Mouse (Mus musculus) intestine, embryonic 15.5 days (tissue): Measurements from ENCODE around the gene Flnb. TPM values are rescaled to one million over a fixed set of nuclear protein-coding genes. Genes with fewer than 3 reads are reported as not detected.

Experiments used
- ATAC-seq: fragments of 200-750 bp; cut with Nextera tagmentation; 2 replicates; pipeline ENCODE4 v1.8.0; 2017; ENCODE audit warnings: moderate TSS enrichment, moderate library complexity
- H3K27ac ChIP-seq: fragments of 300-500 bp; sonication (generic); 2 replicates; pipeline ENCODE4 v1.5.1; 2015; ENCODE audit warnings: mild to moderate bottlenecking, inconsistent platforms
- H3K27me3 ChIP-seq: fragments of 300-500 bp; sonication (generic); replicated peaks from 2 replicates; pipeline ENCODE4 v1.6.1; 2015; ENCODE audit warnings: inconsistent platforms
- H3K36me3 ChIP-seq: fragments of 300-500 bp; sonication (generic); 2 replicates; pipeline ENCODE4 v1.6.1; 2015; ENCODE audit warnings: inconsistent platforms
- H3K4me1 ChIP-seq: fragments of 300-500 bp; sonication (generic); replicated peaks from 2 replicates; pipeline ENCODE4 v1.6.1; 2015; ENCODE audit warnings: inconsistent platforms
- H3K4me2 ChIP-seq: fragments of 300-500 bp; sonication (generic); replicated peaks from 2 replicates; pipeline ENCODE4 v1.6.1; 2015; ENCODE audit warnings: mild to moderate bottlenecking, inconsistent platforms
- H3K4me3 ChIP-seq: fragments of 300-500 bp; sonication (generic); replicated peaks from 2 replicates; pipeline ENCODE4 v1.5.1; 2015; ENCODE audit warnings: inconsistent platforms
- H3K9ac ChIP-seq: fragments of 300-500 bp; sonication (generic); 2 replicates; pipeline ENCODE4 v1.6.1; 2015; ENCODE audit warnings: inconsistent platforms
- H3K9me3 ChIP-seq: fragments of 300-500 bp; sonication (generic); 2 replicates; pipeline ENCODE4 v1.6.1; 2016; ENCODE audit warnings: inconsistent platforms
- WGBS: fragments of 180-500 bp; shearing (Covaris S2); methylation state at CpG from one replicate; pipeline ENCODE4 v1.1.7; 2015; 5-methylcytosine and 5-hydroxymethylcytosine counted together
- polyA plus RNA-seq: library from polyadenylated mRNA; unstranded; fragments of >200 nt; fragmentation: Nextera tagmentation; extraction: Ambion mirVana; gene quantifications from 2 replicates; pipeline ENCODE4 v1.2.1, GENCODE M21; 2015

The Flnb gene
- polyA plus RNA-seq, 1 experiment from 2014 or later, result 17.4 TPM

- WGBS, result 59% methylated on average over 8 of the region's 8 CpGs
- H3K9me3 ChIP-seq, result no peaks in the 10 kb centered on the region
- H3K9ac ChIP-seq, result no peak within 1 kb of the TSS
- H3K36me3 ChIP-seq, result no peaks in the 10 kb centered on the region
- H3K27me3 ChIP-seq, result no peaks in the 10 kb centered on the region
- no peak within 1 kb of the TSS for H3K27ac ChIP-seq
- ATAC-seq, result peak; percentile 68
- no peak within 1 kb of the TSS for H3K4me2 ChIP-seq
- 0 out of 2 replicates have a peak, but pooled peaks cover 3% of the 10 kb centered on the region for H3K4me1 ChIP-seq
- H3K4me3 ChIP-seq, result no peak within 1 kb of the TSS
These were observed 176.6 kb downstream of the Flnb start, which contains the start of gene Dnase1l3 for GRCm38 (mm10) chr14:7994271-7994767. Gene Dnase1l3 (minus strand): TSS chr14:7994573.

- H3K27ac ChIP-seq, result no peak overlapping the region
- WGBS, result 3% methylated on average over 15 of the region's 15 CpGs
- H3K4me1 ChIP-seq, result 0 out of 2 replicates have a peak, but pooled peaks cover 3% of the 10 kb centered on the region
- H3K9me3 ChIP-seq, result no peaks in the 10 kb centered on the region
- no peaks in the 10 kb centered on the region for H3K36me3 ChIP-seq
- H3K4me3 ChIP-seq, result peak overlapping the region; percentile 15; the same call in 1 of the 2 replicates
- H3K27me3 ChIP-seq, result peaks cover 11% of the 10 kb centered on the region
- H3K9ac ChIP-seq, result no peak overlapping the region
- peak overlapping the region; percentile 49 for H3K4me2 ChIP-seq
- ATAC-seq, result peak; percentile 62; the same call in 1 of the 2 replicates
These were observed 179.5 kb downstream of the Flnb start for GRCm38 (mm10) chr14:7997255-7997696.

- Histone ChIP-seq H3K4me1 (peaks cover 6% of the 10 kb centered on the region; the same call in 1 of the 2 replicates), H3K9me3 (no peaks in the 10 kb centered on the region), H3K27ac (no peak overlapping the region), H3K27me3 (peaks cover 11% of the 10 kb centered on the region), H3K9ac (no peak overlapping the region), H3K4me2 (no peak overlapping the region), H3K36me3 (no peaks in the 10 kb centered on the region), H3K4me3 (no peak overlapping the region)
- no peak for ATAC-seq
- 73% methylated on average over 3 of the region's 3 CpGs for WGBS
These were observed 181.3 kb downstream of the Flnb start for GRCm38 (mm10) chr14:7999030-7999429.

GRCm38 (mm10) chr14:7999435-7999834, 181.7 kb downstream of the Flnb start:
- Histone ChIP-seq H3K36me3 (no peaks in the 10 kb centered on the region), H3K27me3 (peaks cover 11% of the 10 kb centered on the region), H3K4me2 (no peak overlapping the region), H3K4me1 (peaks cover 5% of the 10 kb centered on the region; the same call in 1 of the 2 replicates), H3K27ac (no peak overlapping the region), H3K9me3 (no peaks in the 10 kb centered on the region), H3K9ac (no peak overlapping the region), H3K4me3 (no peak overlapping the region)
- no peak for ATAC-seq
- 72% methylated on average over 5 of the region's 5 CpGs for WGBS

- H3K4me2 ChIP-seq, result no peak overlapping the region
- H3K4me1 ChIP-seq, result peaks cover 3% of the 10 kb centered on the region; the same call in 1 of the 2 replicates
- no peak for ATAC-seq
- H3K27me3 ChIP-seq, result peaks cover 11% of the 10 kb centered on the region
- no peak overlapping the region for H3K27ac ChIP-seq
- no peak overlapping the region for H3K9ac ChIP-seq
- H3K4me3 ChIP-seq, result no peak overlapping the region
- no peaks in the 10 kb centered on the region for H3K9me3 ChIP-seq
- H3K36me3 ChIP-seq, result no peaks in the 10 kb centered on the region
- WGBS, result 80% methylated on average over 5 of the region's 5 CpGs
These were observed 182.5 kb downstream of the Flnb start for GRCm38 (mm10) chr14:8000247-8000646.

Other genes with a start within 250 kb of the Flnb start
- gene Gm3558, start 249.4 kb upstream of the Flnb start, polyA plus RNA-seq, result 0.25 and 0.53 TPM in 2 replicates
- gene Gm10338, start 222.4 kb upstream of the Flnb start, polyA plus RNA-seq, result not detected in 2 replicates
- not detected in 2 replicates for gene Gm10128, start 174.0 kb upstream of the Flnb start, polyA plus RNA-seq
- gene Gm26661, start 26.4 kb upstream of the Flnb start, polyA plus RNA-seq, result not detected in 2 replicates
- gene Gm45521, start 139.3 kb downstream of the Flnb start, polyA plus RNA-seq, result not detected in 2 replicates
- 1.1 and 1.2 TPM in 2 replicates for gene Dnase1l3, start 176.6 kb downstream of the Flnb start, polyA plus RNA-seq
- 13.5 and 14.0 TPM in 2 replicates for gene Abhd6, start 184.9 kb downstream of the Flnb start, polyA plus RNA-seq